Mouse (Mus musculus) C2C12 (cell line): ENCODE measurements at regions not wholly inside any gene's neighbourhood (a gene's known extent, or its start where the extent isn't known, plus 50 kb on each side); places are given as distances from the start of the nearest gene placed in this dataset.

ENCODE experiments used
- H3K27me3 ChIP-seq: one replicate; pipeline ENCODE4 v1.6.1; 2011; ENCODE audit not compliant: control insufficient read depth, insufficient read depth, insufficient read length
- H3K36me3 ChIP-seq: one replicate; pipeline ENCODE4 v1.6.1; 2011; ENCODE audit not compliant: control insufficient read depth, insufficient read depth
- H3K4me3 ChIP-seq: one replicate; pipeline ENCODE4 v1.5.1; 2011; ENCODE audit warnings: mild to moderate bottlenecking, control low read depth; ENCODE audit not compliant: poor library complexity, insufficient read depth, severe bottlenecking
- H3K79me2 ChIP-seq: one replicate; pipeline ENCODE4 v1.6.1; 2011; ENCODE audit not compliant: control insufficient read depth, insufficient read depth
- H3K79me3 ChIP-seq: one replicate; pipeline ENCODE4 v1.6.1; 2011; ENCODE audit warnings: low read depth, control low read depth
- H3ac ChIP-seq: one replicate; pipeline ENCODE3; 2011; ENCODE audit warnings: low read depth; ENCODE audit not compliant: control insufficient read depth, insufficient read length
- CEBPB ChIP-seq: IDR thresholded peaks from one replicate; pipeline ENCODE4 v1.6.1; 2011; ENCODE audit warnings: low read depth, mild to moderate bottlenecking, control low read depth, moderate library complexity
- CTCF ChIP-seq: IDR thresholded peaks from one replicate; pipeline ENCODE4 v1.5.1; 2011; ENCODE audit not compliant: control insufficient read depth, insufficient read depth, insufficient read length
- FOSL1 ChIP-seq: IDR thresholded peaks from one replicate; pipeline ENCODE4 v1.8.0; 2011; ENCODE audit warnings: mild to moderate bottlenecking, low read length; ENCODE audit not compliant: poor library complexity, insufficient read depth, severe bottlenecking
- MAX ChIP-seq: IDR thresholded peaks from one replicate; pipeline ENCODE4 v1.6.1; 2011; ENCODE audit warnings: mild to moderate bottlenecking, control low read depth
- MYOD1 ChIP-seq: IDR thresholded peaks from one replicate; pipeline ENCODE4 v1.6.1; 2011; ENCODE audit warnings: low read depth; ENCODE audit not compliant: control insufficient read depth, insufficient read length
- MYOG ChIP-seq: IDR thresholded peaks from one replicate; pipeline ENCODE4 v1.6.1; 2011; ENCODE audit not compliant: control insufficient read depth, insufficient read length; ENCODE audit errors: extremely low read depth
- USF1 ChIP-seq: IDR thresholded peaks from one replicate; pipeline ENCODE4 v1.6.1; 2011; ENCODE audit warnings: low read depth, mild to moderate bottlenecking, control low read depth, moderate library complexity

DNA sequence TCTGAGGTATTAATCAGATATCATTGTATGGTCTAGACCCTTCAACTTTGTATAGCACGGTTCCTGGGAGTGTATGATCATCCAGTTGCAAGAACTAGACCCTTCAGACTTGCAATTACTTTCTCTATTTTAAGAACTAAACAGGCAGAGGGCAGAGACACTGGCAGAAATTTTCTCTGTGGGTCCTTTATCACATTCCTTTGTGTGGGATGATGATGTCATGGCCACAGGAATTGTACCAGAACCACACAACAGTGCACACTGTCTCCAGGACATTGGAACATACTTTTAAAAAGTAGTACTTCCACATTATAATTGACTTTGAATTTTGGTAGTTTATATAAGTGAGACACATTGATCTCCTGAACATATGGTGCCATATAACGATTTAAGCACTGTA lies 674.2 kb downstream of the Rfpl4b start:
- no peaks in the 10 kb centered on the region for H3K27me3 ChIP-seq
- no peaks in the 10 kb centered on the region for H3K79me2 ChIP-seq
- H3ac ChIP-seq = no peak overlapping the region
- no peaks in the 10 kb centered on the region for H3K79me3 ChIP-seq
- no peak overlapping the region for H3K4me3 ChIP-seq
- H3K36me3 ChIP-seq = no peaks in the 10 kb centered on the region
- no peak for TF ChIP-seq FOSL1
- no peak for TF ChIP-seq USF1
- no peak for TF ChIP-seq MYOG
- no peak for TF ChIP-seq MAX
- TF ChIP-seq MYOD1 = no peak
- TF ChIP-seq CTCF = no peak
- no peak for TF ChIP-seq CEBPB

DNA sequence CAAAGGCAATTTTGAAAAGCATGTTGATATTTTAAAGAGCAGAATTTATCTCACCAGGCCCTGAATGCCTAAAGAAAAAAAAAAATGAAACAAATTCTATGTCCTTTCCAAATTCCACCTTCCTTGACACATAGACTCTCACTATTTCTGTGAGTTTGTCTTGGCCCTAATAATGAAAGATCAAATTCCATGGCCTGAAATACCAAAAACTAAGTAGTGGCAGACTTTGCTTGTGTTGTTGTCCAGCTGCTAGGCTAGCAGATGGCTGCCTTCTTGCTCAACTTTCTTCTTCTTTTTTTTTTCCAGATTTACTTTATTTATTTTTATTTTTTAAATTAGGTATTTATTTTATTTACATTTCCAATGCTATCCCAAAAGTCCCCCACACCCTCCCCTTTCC lies 682.4 kb downstream of the Rfpl4b start:
- Histone ChIP-seq H3K36me3 (no peaks in the 10 kb centered on the region), H3K27me3 (no peaks in the 10 kb centered on the region), H3K79me3 (no peaks in the 10 kb centered on the region), H3K79me2 (no peaks in the 10 kb centered on the region), H3ac (no peak overlapping the region), H3K4me3 (no peak overlapping the region)
- no peak for TF ChIP-seq CEBPB
- TF ChIP-seq MYOD1 = no peak
- no peak for TF ChIP-seq MAX
- TF ChIP-seq USF1 = no peak
- no peak for TF ChIP-seq CTCF

DNA sequence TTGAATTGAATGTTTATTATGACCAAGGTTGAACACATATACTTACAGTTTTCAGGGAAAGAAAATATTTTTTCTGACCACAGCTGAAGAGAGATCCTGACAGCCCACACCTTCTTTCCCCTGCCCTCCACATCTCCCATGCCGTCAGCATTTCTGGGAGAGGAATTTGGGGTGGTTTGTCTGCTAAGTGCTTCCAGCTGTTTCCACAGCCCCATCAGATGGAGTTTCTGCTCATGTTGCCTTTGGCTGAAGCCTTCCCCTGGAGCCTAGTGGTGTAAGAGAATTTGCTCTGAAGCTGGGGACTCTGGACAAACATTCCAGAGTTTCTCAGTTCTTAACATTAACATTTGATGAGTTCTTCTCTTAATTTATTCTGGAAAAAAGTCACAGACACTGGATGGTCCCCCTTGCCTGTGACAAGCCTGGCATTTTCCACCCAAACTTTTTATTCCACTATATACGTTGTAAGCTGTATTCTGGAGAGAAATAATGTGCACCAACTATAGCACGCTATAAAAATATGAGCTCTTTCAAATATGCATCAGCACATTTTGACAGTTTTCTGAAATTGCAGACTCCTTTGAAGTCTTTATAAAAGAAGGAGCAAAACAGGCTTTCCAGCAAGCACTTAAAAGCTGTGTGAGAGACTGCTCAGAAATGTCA lies 699.5 kb downstream of the Rfpl4b start:
- Histone ChIP-seq H3K36me3 (no peaks in the 10 kb centered on the region), H3K79me2 (no peaks in the 10 kb centered on the region), H3ac (no peak overlapping the region), H3K4me3 (no peak overlapping the region), H3K79me3 (no peaks in the 10 kb centered on the region), H3K27me3 (no peaks in the 10 kb centered on the region)
- TF ChIP-seq MAX = no peak
- peak; percentile 20 for TF ChIP-seq MYOD1

- Histone ChIP-seq H3K79me3 (no peaks in the 10 kb centered on the region), H3K27me3 (no peaks in the 10 kb centered on the region), H3K36me3 (no peaks in the 10 kb centered on the region), H3K79me2 (no peaks in the 10 kb centered on the region), H3ac (no peak overlapping the region), H3K4me3 (no peak overlapping the region)
- TF ChIP-seq FOSL1 (no peak), MYOG (no peak), CEBPB (no peak), MYOD1 (no peak), CTCF (no peak), USF1 (no peak), MAX (no peak)
Observed at GRCm38 (mm10) chr10:38118601-38119000, 703.0 kb downstream of the Rfpl4b start.

DNA sequence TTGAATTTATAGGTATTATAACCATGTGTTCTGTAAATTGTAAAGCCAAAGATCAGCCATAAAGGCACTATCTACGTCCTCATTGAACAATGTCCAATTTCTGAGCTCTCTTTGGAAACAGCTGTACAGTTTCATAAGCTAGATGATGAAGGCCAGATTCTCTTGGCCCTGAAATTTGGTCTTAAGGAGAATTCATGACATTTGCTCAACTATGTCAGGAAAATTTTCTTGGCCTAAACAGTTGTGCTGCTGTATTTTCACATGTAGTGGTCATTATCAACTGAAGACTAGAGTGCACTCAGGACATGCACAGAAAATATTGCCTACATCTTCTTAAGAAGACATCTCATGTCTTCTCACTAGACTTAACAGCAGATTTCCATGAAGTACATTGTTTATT lies 705.1 kb downstream of the Rfpl4b start:
- no peaks in the 10 kb centered on the region for H3K79me2 ChIP-seq
- H3K79me3 ChIP-seq = no peaks in the 10 kb centered on the region
- no peak for TF ChIP-seq USF1
- TF ChIP-seq MAX = no peak
- no peak for TF ChIP-seq MYOG
- TF ChIP-seq FOSL1 = no peak
- no peak for TF ChIP-seq MYOD1

GRCm38 (mm10) chr10:38114194-38114593 lies 707.4 kb downstream of the Rfpl4b start:
- H3K79me2 ChIP-seq = no peaks in the 10 kb centered on the region
- no peaks in the 10 kb centered on the region for H3K36me3 ChIP-seq
- H3K4me3 ChIP-seq = no peak overlapping the region
- H3ac ChIP-seq = no peak overlapping the region
- no peaks in the 10 kb centered on the region for H3K79me3 ChIP-seq
- H3K27me3 ChIP-seq = no peaks in the 10 kb centered on the region
- TF ChIP-seq CEBPB (no peak), MYOG (no peak), MYOD1 (no peak), CTCF (no peak), FOSL1 (no peak), MAX (no peak), USF1 (no peak)

More for the DNA sequence above, 705.1 kb downstream of the Rfpl4b start:
- Histone ChIP-seq H3K27me3 (no peaks in the 10 kb centered on the region), H3ac (no peak overlapping the region), H3K4me3 (no peak overlapping the region), H3K36me3 (no peaks in the 10 kb centered on the region)
